Mouse (Mus musculus): ENCODE results near the gene Oasl1.

- TF ChIP-seq CTCF (IDR thresholded peaks at IDR 0.05; ENCODE audit: insufficient read depth, low read length), result no peak
- no peak for TF ChIP-seq POLR2A (IDR thresholded peaks at IDR 0.05; ENCODE audit: borderline replicate concordance, extremely low read depth, low read depth, low read length)
Measured at GRCm38 (mm10) chr5:114968651-114969050, 45.6 kb downstream of the Oasl1 start.

All from lung, adult 2 months (tissue).